Mouse (Mus musculus) limb, embryonic 12.5 days (tissue): ENCODE measurements at regions not wholly inside any gene's neighbourhood (a gene's known extent, or its start where the extent isn't known, plus 50 kb on each side); places are given as distances from the start of the nearest gene placed in this dataset.

Experiments used
- ATAC-seq: fragments of 200-750 bp; cut with Nextera tagmentation; 2 replicates; pipeline ENCODE4 v1.8.0; 2017; ENCODE audit warnings: low read depth, moderate TSS enrichment; ENCODE audit not compliant: insufficient number of reproducible peaks, insufficient read depth, low FRiP score, low TSS enrichment
- H3K27ac ChIP-seq: fragments of 300-500 bp; sonication (generic); 2 replicates; pipeline ENCODE4 v1.5.1; 2016; ENCODE audit warnings: mild to moderate bottlenecking, moderate library complexity
- H3K27me3 ChIP-seq: fragments of 300-500 bp; sonication (generic); 2 replicates; pipeline ENCODE4 v1.6.1; 2016; ENCODE audit warnings: mild to moderate bottlenecking, moderate library complexity
- H3K36me3 ChIP-seq: fragments of 300-500 bp; sonication (generic); 2 replicates; pipeline ENCODE4 v1.6.1; 2016; ENCODE audit warnings: mild to moderate bottlenecking, moderate library complexity
- H3K4me1 ChIP-seq: fragments of 300-500 bp; sonication (generic); replicated peaks from 2 replicates; pipeline ENCODE4 v1.6.1; 2016
- H3K4me2 ChIP-seq: fragments of 300-500 bp; sonication (generic); 2 replicates; pipeline ENCODE4 v1.6.1; 2016; ENCODE audit warnings: mild to moderate bottlenecking, moderate library complexity
- H3K4me3 ChIP-seq: fragments of 300-500 bp; sonication (generic); replicated peaks from 2 replicates; pipeline ENCODE4 v1.5.1; 2016; ENCODE audit warnings: mild to moderate bottlenecking
- H3K9ac ChIP-seq: fragments of 300-500 bp; sonication (generic); replicated peaks from 2 replicates; pipeline ENCODE4 v1.6.1; 2016; ENCODE audit warnings: mild to moderate bottlenecking, moderate library complexity
- H3K9me3 ChIP-seq: fragments of 300-500 bp; sonication (generic); 2 replicates; pipeline ENCODE4 v1.6.1; 2016; ENCODE audit warnings: mild to moderate bottlenecking, moderate library complexity
- WGBS: fragments of 180-500 bp; shearing (Covaris S2); methylation state at CpG from one replicate; pipeline ENCODE4 v1.1.7; 2016; 5-methylcytosine and 5-hydroxymethylcytosine counted together

- Histone ChIP-seq H3K27me3 (peaks cover 16% of the 10 kb centered on the region), H3K36me3 (no peaks in the 10 kb centered on the region), H3K9ac (no peak overlapping the region), H3K4me3 (no peak overlapping the region), H3K27ac (no peak overlapping the region), H3K4me1 (peaks cover 18% of the 10 kb centered on the region), H3K9me3 (no peaks in the 10 kb centered on the region), H3K4me2 (no peak overlapping the region)
- ATAC-seq, result no peak
- WGBS, result 53% methylated on average over 9 of the region's 9 CpGs
These were observed 320.2 kb downstream of the Mycn start for GRCm38 (mm10) chr12:12621506-12621905.

DNA sequence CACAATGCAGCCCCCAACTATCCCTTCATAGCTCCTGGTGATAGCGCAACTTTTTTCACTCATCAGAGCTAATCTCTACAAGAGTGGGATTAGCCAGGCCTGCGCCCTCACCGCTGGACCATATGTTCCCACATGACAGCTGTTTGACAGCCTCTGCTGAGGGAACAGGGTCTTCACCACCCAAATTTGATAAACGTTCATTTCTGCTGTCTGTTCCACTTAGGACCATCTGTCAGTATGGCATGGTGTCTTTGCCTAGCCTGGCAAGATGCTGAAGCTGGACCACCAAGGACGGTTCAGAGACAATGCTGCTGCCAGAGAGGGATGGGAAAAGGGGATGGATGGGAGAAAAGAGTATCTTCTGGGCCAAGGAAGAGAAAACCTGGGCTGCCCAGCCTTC is 321.4 kb downstream of the Mycn start:
- Histone ChIP-seq H3K4me3 (no peak overlapping the region), H3K27me3 (peaks cover 16% of the 10 kb centered on the region), H3K9me3 (no peaks in the 10 kb centered on the region), H3K4me2 (no peak overlapping the region), H3K4me1 (peaks cover 18% of the 10 kb centered on the region), H3K36me3 (no peaks in the 10 kb centered on the region), H3K9ac (no peak overlapping the region), H3K27ac (no peak overlapping the region)
- ATAC-seq, result no peak
- 82% methylated on average over 5 of the region's 5 CpGs for WGBS

DNA sequence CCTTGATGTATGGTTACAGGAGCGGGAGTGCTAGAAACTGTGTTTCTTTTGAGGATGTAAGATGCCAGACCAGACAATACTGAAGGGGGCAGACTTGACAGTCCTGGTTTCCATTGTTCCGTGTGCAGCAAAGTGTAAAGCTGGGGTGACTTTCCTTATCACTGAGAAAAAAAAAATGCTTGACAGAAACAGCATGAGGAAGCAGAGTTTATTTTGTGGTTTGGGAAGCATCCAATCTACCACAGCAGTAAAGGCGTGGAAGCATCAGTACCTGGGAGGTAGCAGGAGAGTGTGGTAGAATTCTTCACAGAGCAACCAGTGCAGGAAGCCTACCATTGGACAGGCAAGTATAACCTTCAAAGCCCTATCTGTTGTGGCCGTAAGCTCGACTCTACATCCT is 322.3 kb downstream of the Mycn start:
- no peak overlapping the region for H3K27ac ChIP-seq
- WGBS, result 79% methylated on average over 5 of the region's 5 CpGs
- no peak overlapping the region for H3K9ac ChIP-seq
- H3K27me3 ChIP-seq, result peaks cover 11% of the 10 kb centered on the region
- ATAC-seq, result no peak
- H3K4me1 ChIP-seq, result peaks cover 18% of the 10 kb centered on the region
- no peaks in the 10 kb centered on the region for H3K36me3 ChIP-seq
- no peak overlapping the region for H3K4me3 ChIP-seq
- H3K4me2 ChIP-seq, result no peak overlapping the region
- no peaks in the 10 kb centered on the region for H3K9me3 ChIP-seq

GRCm38 (mm10) chr12:12612520-12612919 is 329.2 kb downstream of the Mycn start:
- Histone ChIP-seq H3K4me3 (no peak overlapping the region), H3K9me3 (no peaks in the 10 kb centered on the region), H3K4me1 (no peaks in the 10 kb centered on the region), H3K36me3 (no peaks in the 10 kb centered on the region), H3K9ac (no peak overlapping the region), H3K27ac (no peak overlapping the region), H3K4me2 (no peak overlapping the region), H3K27me3 (no peaks in the 10 kb centered on the region)
- 89% methylated on average over 3 of the region's 3 CpGs for WGBS
- ATAC-seq, result no peak

- no peak for ATAC-seq
- Histone ChIP-seq H3K4me3 (no peak overlapping the region), H3K27ac (no peak overlapping the region), H3K4me2 (no peak overlapping the region), H3K36me3 (no peaks in the 10 kb centered on the region), H3K4me1 (no peaks in the 10 kb centered on the region), H3K9me3 (no peaks in the 10 kb centered on the region), H3K9ac (no peak overlapping the region), H3K27me3 (no peaks in the 10 kb centered on the region)
- 76% methylated on average over 4 of the region's 4 CpGs for WGBS
These were observed 330.9 kb downstream of the Mycn start for GRCm38 (mm10) chr12:12610861-12611260.

- H3K9ac ChIP-seq, result no peak overlapping the region
- H3K4me1 ChIP-seq, result no peaks in the 10 kb centered on the region
- no peaks in the 10 kb centered on the region for H3K36me3 ChIP-seq
- WGBS, result 90% methylated on average over 4 of the region's 4 CpGs
- H3K4me2 ChIP-seq, result no peak overlapping the region
- H3K9me3 ChIP-seq, result no peaks in the 10 kb centered on the region
- H3K27me3 ChIP-seq, result no peaks in the 10 kb centered on the region
- H3K27ac ChIP-seq, result no peak overlapping the region
- no peak for ATAC-seq
- H3K4me3 ChIP-seq, result no peak overlapping the region
These were observed 333.7 kb downstream of the Mycn start for GRCm38 (mm10) chr12:12607995-12608394.

DNA sequence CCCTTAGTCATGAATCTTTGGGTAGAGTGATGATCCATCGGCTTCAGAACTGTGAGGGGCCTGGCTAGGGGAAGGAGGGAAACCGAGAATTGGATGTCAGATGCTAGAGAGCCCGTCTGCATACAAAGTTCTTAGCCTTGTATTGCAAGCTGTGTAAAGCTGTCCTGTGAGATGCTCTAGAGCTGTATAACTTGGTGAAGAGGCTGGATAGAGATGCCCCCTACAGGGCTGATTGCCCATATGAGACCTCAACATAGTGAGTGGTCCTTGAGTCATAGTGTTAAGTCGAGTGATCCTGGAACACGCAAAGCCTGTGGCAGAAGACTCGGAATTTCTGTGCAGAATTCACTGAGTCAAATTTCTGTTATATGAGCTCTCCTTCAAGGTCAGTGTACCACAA is 334.8 kb downstream of the Mycn start:
- ATAC-seq, result no peak
- WGBS, result 89% methylated on average over 6 of the region's 6 CpGs
- Histone ChIP-seq H3K4me3 (no peak overlapping the region), H3K27ac (no peak overlapping the region), H3K27me3 (no peaks in the 10 kb centered on the region), H3K9me3 (no peaks in the 10 kb centered on the region), H3K4me2 (no peak overlapping the region), H3K4me1 (no peaks in the 10 kb centered on the region), H3K9ac (no peak overlapping the region), H3K36me3 (no peaks in the 10 kb centered on the region)

GRCm38 (mm10) chr12:12605495-12605894 is 336.2 kb downstream of the Mycn start:
- H3K36me3 ChIP-seq, result no peaks in the 10 kb centered on the region
- H3K4me3 ChIP-seq, result no peak overlapping the region
- H3K27ac ChIP-seq, result no peak overlapping the region
- H3K4me1 ChIP-seq, result no peaks in the 10 kb centered on the region
- no peak for ATAC-seq
- no peak overlapping the region for H3K4me2 ChIP-seq
- H3K9me3 ChIP-seq, result no peaks in the 10 kb centered on the region
- H3K9ac ChIP-seq, result no peak overlapping the region
- H3K27me3 ChIP-seq, result no peaks in the 10 kb centered on the region
- WGBS, result 97% methylated on average over 3 of the region's 3 CpGs

DNA sequence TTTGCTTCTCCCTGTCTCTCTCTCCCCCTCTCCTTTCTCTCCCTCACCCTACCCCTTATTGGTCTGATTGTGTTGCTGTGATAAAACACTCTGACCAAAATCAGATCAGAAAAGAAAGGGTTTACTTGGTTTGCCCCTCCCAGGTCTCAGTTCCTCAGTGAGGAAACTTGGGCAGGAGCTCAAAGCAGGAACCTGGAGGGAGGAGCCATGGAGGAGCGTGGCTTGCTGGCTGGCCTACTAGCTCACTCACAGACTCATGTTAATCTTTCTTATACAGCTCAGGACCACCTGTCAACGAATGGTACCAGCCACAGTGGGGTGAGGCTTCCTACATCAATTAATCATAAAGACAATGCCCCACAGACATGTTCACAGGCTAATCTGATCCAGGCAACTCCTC is 339.4 kb downstream of the Fam49a start:
- Histone ChIP-seq H3K9me3 (no peaks in the 10 kb centered on the region), H3K36me3 (no peaks in the 10 kb centered on the region), H3K4me2 (no peak overlapping the region), H3K4me3 (no peak overlapping the region), H3K27me3 (no peaks in the 10 kb centered on the region), H3K9ac (no peak overlapping the region), H3K27ac (no peak overlapping the region), H3K4me1 (no peaks in the 10 kb centered on the region)
- ATAC-seq, result no peak
- 43% methylated on average over 2 of the region's 2 CpGs for WGBS

- H3K4me1 ChIP-seq, result peaks cover 6% of the 10 kb centered on the region; the same call in 1 of the 2 replicates
- 87% methylated on average over 3 of the region's 3 CpGs for WGBS
- ATAC-seq, result no peak
- H3K4me3 ChIP-seq, result no peak overlapping the region
- H3K27me3 ChIP-seq, result no peaks in the 10 kb centered on the region
- no peak overlapping the region for H3K9ac ChIP-seq
- H3K9me3 ChIP-seq, result no peaks in the 10 kb centered on the region
- no peak overlapping the region for H3K27ac ChIP-seq
- H3K4me2 ChIP-seq, result no peak overlapping the region
- H3K36me3 ChIP-seq, result no peaks in the 10 kb centered on the region
These were observed 333.5 kb downstream of the Fam49a start for GRCm38 (mm10) chr12:12595399-12595798.

DNA sequence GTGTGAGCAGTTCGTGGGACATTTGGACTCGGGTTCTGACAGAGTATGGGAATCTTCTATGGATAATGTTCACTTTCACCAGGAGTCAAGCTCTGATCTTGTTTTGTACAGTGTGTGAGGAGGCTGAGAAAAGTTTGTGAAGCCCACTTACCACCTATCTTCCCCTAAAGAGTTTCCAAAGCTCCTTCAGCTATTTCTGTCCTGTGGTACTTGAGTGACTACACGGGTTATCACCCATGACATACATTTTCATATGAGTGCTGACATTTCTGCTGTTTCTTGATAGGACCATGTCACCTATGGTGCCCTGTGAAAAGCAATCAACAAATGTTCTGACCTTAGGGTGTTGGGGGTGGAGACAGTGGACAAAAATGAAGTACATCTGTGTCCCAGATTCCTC is 332.6 kb downstream of the Fam49a start:
- peaks cover 6% of the 10 kb centered on the region; the same call in 1 of the 2 replicates for H3K4me1 ChIP-seq
- H3K27me3 ChIP-seq, result no peaks in the 10 kb centered on the region
- H3K9me3 ChIP-seq, result no peaks in the 10 kb centered on the region
- H3K9ac ChIP-seq, result no peak overlapping the region
- no peak for ATAC-seq
- WGBS, result 89% methylated on average over 3 of the region's 3 CpGs
- no peak overlapping the region for H3K27ac ChIP-seq
- no peak overlapping the region for H3K4me2 ChIP-seq
- no peaks in the 10 kb centered on the region for H3K36me3 ChIP-seq
- H3K4me3 ChIP-seq, result no peak overlapping the region

DNA sequence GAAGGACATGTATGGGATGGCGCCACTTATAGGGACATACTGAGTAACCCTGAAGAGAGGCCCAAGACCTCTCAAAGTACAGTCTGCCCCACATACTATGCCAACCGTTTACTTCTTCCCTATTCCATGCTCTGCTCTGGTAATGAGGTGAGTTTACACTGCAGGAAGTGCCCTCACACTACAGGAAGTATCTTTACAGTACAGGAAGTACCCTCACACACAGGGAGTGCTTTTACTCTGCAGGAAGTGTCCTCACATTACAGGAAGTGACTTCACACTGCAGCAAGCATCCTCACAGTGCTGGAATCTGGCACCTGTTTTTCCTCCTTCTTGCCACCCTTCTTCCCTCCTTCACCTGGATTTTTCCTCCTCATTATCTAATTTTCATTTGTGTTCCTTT is 331.4 kb downstream of the Fam49a start:
- Histone ChIP-seq H3K36me3 (no peaks in the 10 kb centered on the region), H3K4me1 (peaks cover 16% of the 10 kb centered on the region), H3K4me3 (no peak overlapping the region), H3K9ac (no peak overlapping the region), H3K9me3 (no peaks in the 10 kb centered on the region), H3K4me2 (no peak overlapping the region), H3K27me3 (no peaks in the 10 kb centered on the region), H3K27ac (no peak overlapping the region)
- 96% methylated on average over 2 of the region's 2 CpGs for WGBS
- ATAC-seq, result no peak
